Mouse (Mus musculus): ENCODE measurements around the gene Nkd1. TPM values are rescaled to one million over a fixed set of nuclear protein-coding genes. Genes with fewer than 3 reads are reported as not detected.

Nkd1 gene
- polyA plus RNA-seq, 1 experiment from 2014 or later, result 2.5 TPM

GRCm38 (mm10) chr8:88588205-88588889 lies 67.2 kb downstream of the Nkd1 start:
- WGBS (ENCODE audit: insufficient replicate concordance), result 86% methylated on average over 8 of the region's 8 CpGs
- H3K9me3 ChIP-seq (ENCODE audit: low read length), result no peaks in the 10 kb centered on the region

GRCm38 (mm10) chr8:88590226-88590625 lies 69.1 kb downstream of the Nkd1 start:
- no peak overlapping the region for H3K4me3 ChIP-seq (ENCODE audit: low read depth, low read length)
- no peak overlapping the region for H3K4me2 ChIP-seq (ENCODE audit: low read depth, low read length)
- 58% methylated on average over 6 of the region's 6 CpGs for WGBS (ENCODE audit: insufficient replicate concordance)
- TF ChIP-seq CTCF (IDR thresholded peaks at IDR 0.05; ENCODE audit: low read depth) (no peak), EP300 (IDR thresholded peaks at IDR 0.05; ENCODE audit: low read depth) (no peak)
- H3K27ac ChIP-seq (ENCODE audit: low read depth), result no peak overlapping the region
- H3K36me3 ChIP-seq (replicated peaks; ENCODE audit: insufficient read depth, low read length), result no peaks in the 10 kb centered on the region
- DNase-seq (no peak), ATAC-seq (no peak)
- no peaks in the 10 kb centered on the region for H3K9me3 ChIP-seq (ENCODE audit: low read length)
- H3K9ac ChIP-seq (replicated peaks), result no peak overlapping the region
- H3K4me1 ChIP-seq (ENCODE audit: insufficient read depth), result no peaks in the 10 kb centered on the region
- H3K27me3 ChIP-seq (ENCODE audit: insufficient read depth, low read length), result no peaks in the 10 kb centered on the region

More at GRCm38 (mm10) chr8:88588205-88588889, 67.2 kb downstream of the Nkd1 start:
- no peaks in the 10 kb centered on the region for H3K4me1 ChIP-seq (ENCODE audit: insufficient read depth)
- no peak for DNase-seq
- TF ChIP-seq EP300 (IDR thresholded peaks at IDR 0.05; ENCODE audit: low read depth), result no peak
- TF ChIP-seq CTCF (IDR thresholded peaks at IDR 0.05; ENCODE audit: low read depth), result no peak
- no peak overlapping the region for H3K4me3 ChIP-seq (ENCODE audit: low read depth, low read length)
- no peaks in the 10 kb centered on the region for H3K36me3 ChIP-seq (replicated peaks; ENCODE audit: insufficient read depth, low read length)
- no peaks in the 10 kb centered on the region for H3K27me3 ChIP-seq (ENCODE audit: insufficient read depth, low read length)
- H3K4me2 ChIP-seq (ENCODE audit: low read depth, low read length), result no peak overlapping the region
- no peak for ATAC-seq
- H3K9ac ChIP-seq (replicated peaks), result no peak overlapping the region
- H3K27ac ChIP-seq (ENCODE audit: low read depth), result no peak overlapping the region

- no peak overlapping the region for H3K27ac ChIP-seq (ENCODE audit: low read depth)
- H3K9me3 ChIP-seq (ENCODE audit: low read length), result no peaks in the 10 kb centered on the region
- H3K4me1 ChIP-seq (ENCODE audit: insufficient read depth), result no peaks in the 10 kb centered on the region
- 93% methylated on average over 1 of the region's 1 CpGs for whole genome bisulfite sequencing (ENCODE audit: insufficient replicate concordance)
- ATAC-seq (no peak), DNase-seq (no peak)
- no peak overlapping the region for H3K4me2 ChIP-seq (ENCODE audit: low read depth, low read length)
- H3K4me3 ChIP-seq (ENCODE audit: low read depth, low read length), result no peak overlapping the region
- H3K36me3 ChIP-seq (replicated peaks; ENCODE audit: insufficient read depth, low read length), result no peaks in the 10 kb centered on the region
- H3K9ac ChIP-seq (replicated peaks), result no peak overlapping the region
- H3K27me3 ChIP-seq (ENCODE audit: insufficient read depth, low read length), result no peaks in the 10 kb centered on the region
- TF ChIP-seq CTCF (IDR thresholded peaks at IDR 0.05; ENCODE audit: low read depth) (no peak), EP300 (IDR thresholded peaks at IDR 0.05; ENCODE audit: low read depth) (no peak)
These were observed 72.8 kb downstream of the Nkd1 start for GRCm38 (mm10) chr8:88593947-88594346.

- no peak overlapping the region for H3K27ac ChIP-seq (ENCODE audit: low read depth)
- WGBS (ENCODE audit: insufficient replicate concordance), result 80% methylated on average over 12 of the region's 12 CpGs
- ATAC-seq (no peak), DNase-seq (no peak)
- H3K4me3 ChIP-seq (ENCODE audit: low read depth, low read length), result no peak overlapping the region
- H3K4me1 ChIP-seq (ENCODE audit: insufficient read depth), result no peaks in the 10 kb centered on the region
- H3K9ac ChIP-seq (replicated peaks), result no peak overlapping the region
- H3K36me3 ChIP-seq (replicated peaks; ENCODE audit: insufficient read depth, low read length), result no peaks in the 10 kb centered on the region
- H3K9me3 ChIP-seq (ENCODE audit: low read length), result no peaks in the 10 kb centered on the region
- TF ChIP-seq CTCF (IDR thresholded peaks at IDR 0.05; ENCODE audit: low read depth) (no peak), EP300 (IDR thresholded peaks at IDR 0.05; ENCODE audit: low read depth) (no peak)
- H3K27me3 ChIP-seq (ENCODE audit: insufficient read depth, low read length), result no peaks in the 10 kb centered on the region
- H3K4me2 ChIP-seq (ENCODE audit: low read depth, low read length), result no peak overlapping the region
These were observed 74.9 kb downstream of the Nkd1 start for GRCm38 (mm10) chr8:88596042-88596441.

GRCm38 (mm10) chr8:88598578-88598977 lies 77.4 kb downstream of the Nkd1 start:
- Histone ChIP-seq H3K4me1 (ENCODE audit: insufficient read depth) (no peaks in the 10 kb centered on the region), H3K27ac (ENCODE audit: low read depth) (no peak overlapping the region), H3K9ac (replicated peaks) (no peak overlapping the region), H3K4me3 (ENCODE audit: low read depth, low read length) (no peak overlapping the region), H3K4me2 (ENCODE audit: low read depth, low read length) (no peak overlapping the region), H3K27me3 (ENCODE audit: insufficient read depth, low read length) (no peaks in the 10 kb centered on the region), H3K9me3 (ENCODE audit: low read length) (peaks cover 5% of the 10 kb centered on the region; the same call in 1 of the 2 replicates), H3K36me3 (replicated peaks; ENCODE audit: insufficient read depth, low read length) (no peaks in the 10 kb centered on the region)
- TF ChIP-seq EP300 (IDR thresholded peaks at IDR 0.05; ENCODE audit: low read depth), result no peak
- no peak for TF ChIP-seq CTCF (IDR thresholded peaks at IDR 0.05; ENCODE audit: low read depth)
- no peak for DNase-seq
- 63% methylated on average over 5 of the region's 5 CpGs for WGBS (ENCODE audit: insufficient replicate concordance)
- ATAC-seq, result no peak

- Histone ChIP-seq H3K36me3 (replicated peaks; ENCODE audit: insufficient read depth, low read length) (no peaks in the 10 kb centered on the region), H3K27me3 (ENCODE audit: insufficient read depth, low read length) (no peaks in the 10 kb centered on the region), H3K27ac (ENCODE audit: low read depth) (no peak overlapping the region), H3K4me2 (ENCODE audit: low read depth, low read length) (no peak overlapping the region), H3K4me3 (ENCODE audit: low read depth, low read length) (no peak overlapping the region), H3K4me1 (ENCODE audit: insufficient read depth) (no peaks in the 10 kb centered on the region), H3K9ac (replicated peaks) (no peak overlapping the region), H3K9me3 (ENCODE audit: low read length) (peaks cover 5% of the 10 kb centered on the region; the same call in 1 of the 2 replicates)
- no peak for TF ChIP-seq EP300 (IDR thresholded peaks at IDR 0.05; ENCODE audit: low read depth)
- TF ChIP-seq CTCF (IDR thresholded peaks at IDR 0.05; ENCODE audit: low read depth), result no peak
- ATAC-seq (no peak), DNase-seq (no peak)
- 68% methylated on average over 7 of the region's 7 CpGs for WGBS (ENCODE audit: insufficient replicate concordance)
These were observed 78.3 kb downstream of the Nkd1 start for GRCm38 (mm10) chr8:88599491-88599890.

All from liver, postnatal 0 days (tissue).